Mouse (Mus musculus) G1E (cell line): ENCODE data around the gene Ppp1r18.

Experiments used
- CTCF ChIP-seq: IDR thresholded peaks from 2 replicates; pipeline ENCODE4 v1.5.1; 2012; ENCODE audit warnings: low read depth, low read length, inconsistent platforms, mixed read lengths
- GATA1 ChIP-seq: IDR thresholded peaks from 2 replicates; pipeline ENCODE4 v1.6.1; 2012; ENCODE audit warnings: borderline replicate concordance, low read length, inconsistent platforms, mixed read lengths

DNA sequence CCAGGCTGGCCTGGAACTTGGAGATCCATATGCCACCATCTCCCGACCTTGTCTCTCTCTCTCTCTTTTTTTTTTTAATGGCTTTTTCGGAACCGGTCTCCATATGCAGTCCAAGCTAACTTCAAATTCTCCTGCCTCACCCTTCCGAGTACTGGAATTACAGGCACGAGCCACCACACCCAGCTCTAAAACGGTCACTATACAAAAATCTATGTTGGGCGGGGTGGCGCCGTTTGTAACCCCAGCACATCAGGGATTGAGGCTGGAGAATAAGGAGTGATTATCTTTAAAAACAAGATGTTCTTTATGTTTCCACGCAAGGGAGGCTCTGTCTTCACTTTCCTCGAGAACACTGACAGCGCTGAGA, 4.6 kb upstream of the Ppp1r18 start:
- TF ChIP-seq CTCF: no peak
- TF ChIP-seq GATA1: no peak
